Mouse (Mus musculus) kidney, postnatal 4 days (tissue): ENCODE measurements at regions not wholly inside any gene's neighbourhood (a gene's known extent, or its start where the extent isn't known, plus 50 kb on each side); places are given as distances from the start of the nearest gene placed in this dataset.

Source experiments
- DNase-seq, 2 experiments: peaks; one replicate each; pipeline ENCODE4 v3.0.0; 2021; ENCODE audit warnings: mixed read lengths in 2 of 2

- DNase-seq = peak; percentile 19 to 40
Observed at GRCm38 (mm10) chr3:78901016-78901837, 385.1 kb downstream of the Rapgef2 start.

- DNase-seq = peak; percentile 9 to 31
Observed at GRCm38 (mm10) chr3:78899446-78900230, 386.7 kb downstream of the Rapgef2 start.

GRCm38 (mm10) chr3:78889326-78889725 lies 397.0 kb downstream of the Rapgef2 start:
- DNase-seq = no peak

- DNase-seq = peak in 1 of 2 experiments; percentile 33
Observed at GRCm38 (mm10) chr3:78884715-78885114, 401.6 kb downstream of the Rapgef2 start.

- no peak for DNase-seq
Observed at GRCm38 (mm10) chr3:78884029-78884428, 402.3 kb downstream of the Rapgef2 start.

GRCm38 (mm10) chr3:78880072-78880471 lies 406.2 kb downstream of the Rapgef2 start:
- DNase-seq = no peak

- DNase-seq = no peak
Observed at GRCm38 (mm10) chr3:78877323-78877722, 409.0 kb downstream of the Rapgef2 start.

- DNase-seq = no peak
Observed at GRCm38 (mm10) chr3:78866896-78867295, 419.4 kb downstream of the Rapgef2 start.

GRCm38 (mm10) chr3:78866083-78866726 lies 420.1 kb downstream of the Rapgef2 start:
- DNase-seq = no peak

GRCm38 (mm10) chr3:78863005-78863404 lies 423.3 kb downstream of the Rapgef2 start:
- DNase-seq = no peak

- no peak for DNase-seq
Observed at GRCm38 (mm10) chr3:78846617-78847318, 439.5 kb downstream of the Rapgef2 start.

GRCm38 (mm10) chr3:78841173-78841572 lies 445.1 kb downstream of the Rapgef2 start:
- no peak for DNase-seq

- DNase-seq = no peak
Observed at GRCm38 (mm10) chr3:78836824-78837223, 449.5 kb downstream of the Rapgef2 start.

GRCm38 (mm10) chr3:78825505-78825904 lies 460.8 kb downstream of the Rapgef2 start:
- peak; percentile 80 to 81 for DNase-seq

- no peak for DNase-seq
Observed at GRCm38 (mm10) chr3:78812425-78812824, 473.9 kb downstream of the Rapgef2 start.

- DNase-seq = peak; percentile 3 to 6
Observed at GRCm38 (mm10) chr3:78810431-78811152, 475.7 kb downstream of the Rapgef2 start.

GRCm38 (mm10) chr3:78803176-78803575 lies 483.1 kb downstream of the Rapgef2 start:
- peak in 1 of 2 experiments; percentile 4 for DNase-seq

GRCm38 (mm10) chr3:78795951-78796455 lies 490.3 kb downstream of the Rapgef2 start:
- DNase-seq = no peak

- DNase-seq = peak in 1 of 2 experiments; percentile 5
Observed at GRCm38 (mm10) chr3:78792440-78793057, 493.8 kb downstream of the Rapgef2 start.

- DNase-seq = no peak
Observed at GRCm38 (mm10) chr3:78782766-78783165, 503.6 kb downstream of the Rapgef2 start.
